Comparison of ENCODE assay signal across 8 mouse cellular contexts in the genomic region with DNA sequence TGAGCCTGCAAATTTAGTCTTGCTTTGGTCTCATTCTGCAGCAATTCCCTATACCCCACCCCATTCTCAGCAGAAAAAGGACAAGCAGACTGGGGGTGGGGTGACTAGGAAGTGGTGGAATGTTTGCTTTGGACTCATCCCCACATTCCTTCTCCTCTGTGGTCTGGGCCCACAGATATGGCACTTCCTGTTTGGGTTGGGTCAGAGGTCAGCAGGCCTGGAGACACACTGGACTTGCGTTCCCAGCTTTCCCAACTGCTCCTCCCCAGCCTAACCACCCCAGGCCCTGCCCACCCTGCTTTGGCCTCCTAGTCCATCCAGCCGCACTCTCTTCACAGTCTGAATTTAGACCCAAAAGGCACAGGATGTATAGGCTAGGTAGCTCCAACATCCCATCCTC. TPM values are rescaled to one million over a fixed set of nuclear protein-coding genes. Genes with fewer than 3 reads are reported as not detected.
DNase-seq lines count a peak whose midpoint lies in the region; ATAC-seq and TF ChIP-seq lines count a peak whose summit lies in the region.

No protein-coding gene starts in this region.

- POLR2A ChIA-PET in Patski (lab: Charles Lee) = no interaction called here

- no peak overlapping the region for H3K4me3 ChIP-seq in embryonic facial prominence, embryonic 14.5 days (ENCODE audit: low read depth, low read length)
- no peak overlapping the region for H3K4me3 ChIP-seq in lung, embryonic 15.5 days
- H3K4me3 ChIP-seq in forebrain, embryonic 12.5 days (replicated peaks) = no peak overlapping the region

- in situ Hi-C loops in Patski (cut with MboI; ENCODE audit: low pct_unique_long_range_greater_than_20kb) = no loop called here

- 72% methylated on average over 2 of the region's 2 CpGs for WGBS in embryonic facial prominence, embryonic 14.5 days
- 27% methylated on average over 2 of the region's 2 CpGs for WGBS in lung, embryonic 15.5 days
- WGBS in forebrain, embryonic 12.5 days = 76% methylated on average over 2 of the region's 2 CpGs

- H3K9ac ChIP-seq in embryonic facial prominence, embryonic 14.5 days (ENCODE audit: low read depth, low read length) = no peak overlapping the region
- no peak overlapping the region for H3K9ac ChIP-seq in lung, embryonic 15.5 days
- H3K9ac ChIP-seq in forebrain, embryonic 12.5 days = no peak overlapping the region

- H3K27me3 ChIP-seq in Patski = no peaks in the 10 kb centered on the region
- H3K27me3 ChIP-seq in embryonic facial prominence, embryonic 14.5 days (replicated peaks; ENCODE audit: control insufficient read depth, insufficient read depth, low read length) = no peaks in the 10 kb centered on the region; the same call in 1 of the 2 replicates
- H3K27me3 ChIP-seq in lung, embryonic 15.5 days = no peaks in the 10 kb centered on the region; the same call in 1 of the 2 replicates
- H3K27me3 ChIP-seq in forebrain, embryonic 12.5 days = peaks cover 17% of the 10 kb centered on the region; the same call in 1 of the 2 replicates

- no peak overlapping the region for H3K4me2 ChIP-seq in embryonic facial prominence, embryonic 14.5 days (ENCODE audit: low read depth, low read length)
- H3K4me2 ChIP-seq in lung, embryonic 15.5 days = no peak overlapping the region
- H3K4me2 ChIP-seq in forebrain, embryonic 12.5 days = no peak overlapping the region

- CTCF ChIA-PET in Patski (lab: Charles Lee) = interaction anchor here (1.1 to 3.5 kb wide), 2 partner anchors 17 to 18 kb away, joined by 3 to 17 read pairs; a partner anchor contains a TSS

- no peaks in the 10 kb centered on the region for H3K36me3 ChIP-seq in embryonic facial prominence, embryonic 14.5 days (ENCODE audit: control insufficient read depth, insufficient read depth, low read length)
- H3K36me3 ChIP-seq in lung, embryonic 15.5 days = no peaks in the 10 kb centered on the region
- H3K36me3 ChIP-seq in forebrain, embryonic 12.5 days (replicated peaks) = no peaks in the 10 kb centered on the region

- no peak for TF ChIP-seq CTCF in Patski (IDR thresholded peaks at IDR 0.05)

- H3K9me3 ChIP-seq in embryonic facial prominence, embryonic 14.5 days (ENCODE audit: control insufficient read depth, low read length) = no peaks in the 10 kb centered on the region
- H3K9me3 ChIP-seq in lung, embryonic 15.5 days = no peaks in the 10 kb centered on the region
- no peaks in the 10 kb centered on the region for H3K9me3 ChIP-seq in forebrain, embryonic 12.5 days

- H3K4me1 ChIP-seq in embryonic facial prominence, embryonic 14.5 days (ENCODE audit: control insufficient read depth, insufficient read depth, low read length) = peaks cover 21% of the 10 kb centered on the region
- H3K4me1 ChIP-seq in lung, embryonic 15.5 days = peaks cover 46% of the 10 kb centered on the region
- no peaks in the 10 kb centered on the region for H3K4me1 ChIP-seq in forebrain, embryonic 12.5 days

- peak; percentile 61 for ATAC-seq in Patski
- ATAC-seq in embryonic facial prominence, embryonic 14.5 days (ENCODE audit: low read depth) = no peak; the same call in 1 of the 2 replicates
- peak; percentile 81 for ATAC-seq in lung, embryonic 15.5 days (ENCODE audit: borderline replicate concordance, extremely low read depth, low FRiP score, low TSS enrichment)
- ATAC-seq in forebrain, embryonic 12.5 days (ENCODE audit: low FRiP score) = no peak

- DNase-seq in Patski (ENCODE audit: low read depth, low spot score) = peak; percentile 13
- peak; percentile 54 for DNase-seq in embryonic facial prominence, embryonic 14.5 days (ENCODE audit: low spot score)
- DNase-seq in kidney, adult 18-20 months = peak; percentile 53
- DNase-seq in spleen, postnatal 10 days (ENCODE audit: low spot score in 2 of 2) = no peak
- DNase-seq in urinary bladder, postnatal 36 days (ENCODE audit: low spot score in 2 of 2) = no peak
- no peak for DNase-seq in thymus, postnatal 10 days (ENCODE audit: low spot score in 2 of 2)

- H3K27ac ChIP-seq in embryonic facial prominence, embryonic 14.5 days (replicated peaks; ENCODE audit: low read depth, low read length) = peak overlapping the region; percentile 68
- peak overlapping the region; percentile 88 for H3K27ac ChIP-seq in lung, embryonic 15.5 days
- H3K27ac ChIP-seq in forebrain, embryonic 12.5 days = no peak overlapping the region

RNA-seq across cellular contexts. Expression of a gene that starts 6.8 kb away (rescaled TPM):
- 2.2 TPM for polyA plus RNA-seq in Patski (2021)
- polyA plus RNA-seq in embryonic facial prominence, embryonic 14.5 days (2014; fragmentation: Nextera tagmentation; extraction: Ambion mirVana) = 263 and 311 TPM in 2 replicates
- 155 and 183 TPM in 2 replicates for polyA plus RNA-seq in lung, embryonic 15.5 days (2015; fragmentation: Nextera tagmentation; extraction: Ambion mirVana)
- 21.4 and 21.5 TPM in 2 replicates for polyA plus RNA-seq in forebrain, embryonic 12.5 days (2016; fragmentation: Nextera tagmentation; extraction: Ambion mirVana)

RNA-seq across cellular contexts. Expression of a gene that starts 17.8 kb away (rescaled TPM):
- 23.4 TPM for polyA plus RNA-seq in Patski (2021)
- 48.2 and 52.5 TPM in 2 replicates for polyA plus RNA-seq in embryonic facial prominence, embryonic 14.5 days (2014; fragmentation: Nextera tagmentation; extraction: Ambion mirVana)
- 64.4 and 66.9 TPM in 2 replicates for polyA plus RNA-seq in lung, embryonic 15.5 days (2015; fragmentation: Nextera tagmentation; extraction: Ambion mirVana)
- 68.2 and 72.9 TPM in 2 replicates for polyA plus RNA-seq in forebrain, embryonic 12.5 days (2016; fragmentation: Nextera tagmentation; extraction: Ambion mirVana)

RNA-seq across cellular contexts. Expression of a gene that starts 26.3 kb away (rescaled TPM):
- polyA plus RNA-seq in Patski (2021) = 0.03 TPM
- polyA plus RNA-seq in embryonic facial prominence, embryonic 14.5 days (2014; fragmentation: Nextera tagmentation; extraction: Ambion mirVana) = 0.80 and 1.3 TPM in 2 replicates
- polyA plus RNA-seq in lung, embryonic 15.5 days (2015; fragmentation: Nextera tagmentation; extraction: Ambion mirVana) = 0.09 and 0.13 TPM in 2 replicates
- polyA plus RNA-seq in forebrain, embryonic 12.5 days (2016; fragmentation: Nextera tagmentation; extraction: Ambion mirVana) = 0.74 and 0.78 TPM in 2 replicates

RNA-seq across cellular contexts. Expression of a gene that starts 41.5 kb away (rescaled TPM):
- not detected for polyA plus RNA-seq in Patski (2021)
- 1.3 and 2.9 TPM in 2 replicates for polyA plus RNA-seq in embryonic facial prominence, embryonic 14.5 days (2014; fragmentation: Nextera tagmentation; extraction: Ambion mirVana)
- polyA plus RNA-seq in lung, embryonic 15.5 days (2015; fragmentation: Nextera tagmentation; extraction: Ambion mirVana) = not detected in 2 replicates
- not detected in 2 replicates for polyA plus RNA-seq in forebrain, embryonic 12.5 days (2016; fragmentation: Nextera tagmentation; extraction: Ambion mirVana)

Comparison
In these comparisons a context has a peak if more than half of its experiments do, and no peak if none do; other contexts are left out.
1. ATAC-seq: peak in Patski (single experiment) and lung, embryonic 15.5 days (single experiment); none in embryonic facial prominence, embryonic 14.5 days (single experiment) and forebrain, embryonic 12.5 days (single experiment).
2. DNase-seq: peak in Patski (single experiment), embryonic facial prominence, embryonic 14.5 days (single experiment) and kidney, adult 18-20 months (single experiment); none in spleen, postnatal 10 days (0 of 2), urinary bladder, postnatal 36 days (0 of 2) and thymus, postnatal 10 days (0 of 2).